Mouse (Mus musculus): ENCODE results near the gene BC017158.

DNA sequence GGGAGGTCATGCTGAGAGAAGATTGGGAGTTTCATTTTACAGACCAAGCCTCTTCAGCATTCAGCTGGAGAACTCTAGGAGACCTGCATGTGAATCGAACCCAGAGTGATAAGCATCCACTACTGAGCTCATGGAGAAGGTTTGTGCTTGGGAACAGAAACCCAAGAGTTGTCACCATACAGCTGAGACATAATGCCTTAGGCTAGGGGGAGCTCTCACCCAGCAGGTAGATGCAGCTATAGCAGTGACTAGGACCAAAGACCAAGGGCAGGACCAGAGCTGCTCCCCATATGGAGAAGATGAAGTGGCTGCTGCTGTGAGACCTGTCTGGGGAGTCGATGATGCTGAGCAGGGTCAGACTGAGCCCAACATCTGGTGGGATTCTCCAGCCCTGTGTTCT lies 15.6 kb upstream of the BC017158 start:
- no peak for TF ChIP-seq CTCF (IDR thresholded peaks at IDR 0.05; ENCODE audit: control insufficient read depth, insufficient read depth, low read length)
- TF ChIP-seq POLR2A (IDR thresholded peaks at IDR 0.05; ENCODE audit: borderline replicate concordance, control insufficient read depth, low read depth, low read length): no peak

Data from bone marrow, adult 2 months (tissue).